Mouse (Mus musculus) ES-Bruce4 (cell line): ENCODE measurements around the gene Gm10521. TPM values are rescaled to one million over a fixed set of nuclear protein-coding genes. Genes with fewer than 3 reads are reported as not detected.

Experiments
- H3K27ac ChIP-seq: 2 replicates; pipeline ENCODE4 v1.5.1; 2012; ENCODE audit warnings: low read length, inconsistent platforms; ENCODE audit not compliant: insufficient read depth
- H3K27me3 ChIP-seq: 2 replicates; pipeline ENCODE4 v1.6.1; 2012; ENCODE audit warnings: mild to moderate bottlenecking, low read length, inconsistent platforms; ENCODE audit not compliant: control insufficient read depth, poor library complexity, insufficient read depth, severe bottlenecking
- H3K36me3 ChIP-seq: 2 replicates; pipeline ENCODE4 v1.6.1; 2012; ENCODE audit warnings: inconsistent platforms, mild to moderate bottlenecking, low read length, moderate library complexity; ENCODE audit not compliant: control insufficient read depth, poor library complexity, insufficient read depth, severe bottlenecking
- H3K4me1 ChIP-seq: one replicate; pipeline ENCODE4 v1.8.1; 2011; ENCODE audit warnings: low read length; ENCODE audit not compliant: control insufficient read depth, insufficient read depth
- H3K4me3 ChIP-seq: 2 replicates; pipeline ENCODE4 v1.5.1; 2011; ENCODE audit warnings: low read depth, mild to moderate bottlenecking, low read length
- H3K9ac ChIP-seq: 2 replicates; pipeline ENCODE4 v1.6.1; 2012; ENCODE audit warnings: low read depth, mild to moderate bottlenecking, inconsistent platforms; ENCODE audit not compliant: poor library complexity, severe bottlenecking
- H3K9me3 ChIP-seq: replicated peaks from 2 replicates; pipeline ENCODE4 v1.6.1; 2012; ENCODE audit warnings: mild to moderate bottlenecking, low read length, inconsistent platforms; ENCODE audit not compliant: control insufficient read depth, poor library complexity, insufficient read depth, severe bottlenecking
- CTCF ChIP-seq: IDR thresholded peaks from one replicate; pipeline ENCODE4 v1.8.1; 2011; ENCODE audit warnings: low read depth, low read length
- EP300 ChIP-seq: IDR thresholded peaks from 2 replicates; pipeline ENCODE4 v1.6.1; 2011; ENCODE audit warnings: low read depth, low read length; ENCODE audit not compliant: insufficient read depth
- POLR2A ChIP-seq: IDR thresholded peaks from one replicate; pipeline ENCODE4 v1.8.1; 2011; ENCODE audit warnings: low read length; ENCODE audit not compliant: insufficient read depth
- polyA plus RNA-seq: library from polyadenylated mRNA; stranded (reverse); fragments of >200 nt; gene quantifications from 2 replicates; pipeline ENCODE4 v1.2.4, GENCODE M21; 2011; ENCODE audit warnings: low read depth; ENCODE audit not compliant: missing spikeins, insufficient read depth, insufficient read length

The Gm10521 gene
- polyA plus RNA-seq, 1 experiment: not detected

GRCm38 (mm10) chr1:171919901-171920510 is 24.5 kb downstream of the Gm10521 start:
- Histone ChIP-seq H3K9ac (no peak overlapping the region), H3K27me3 (no peaks in the 10 kb centered on the region), H3K4me3 (no peak overlapping the region), H3K27ac (no peak overlapping the region), H3K36me3 (no peaks in the 10 kb centered on the region), H3K9me3 (no peaks in the 10 kb centered on the region), H3K4me1 (no peaks in the 10 kb centered on the region)
- TF ChIP-seq EP300 (no peak), CTCF (no peak), POLR2A (no peak)

- TF ChIP-seq CTCF: no peak
- no peak for TF ChIP-seq EP300
- TF ChIP-seq POLR2A: no peak
- H3K36me3 ChIP-seq: no peaks in the 10 kb centered on the region
- H3K4me3 ChIP-seq: no peak overlapping the region
- no peak overlapping the region for H3K27ac ChIP-seq
- H3K4me1 ChIP-seq: no peaks in the 10 kb centered on the region
- H3K27me3 ChIP-seq: no peaks in the 10 kb centered on the region
- no peaks in the 10 kb centered on the region for H3K9me3 ChIP-seq
- no peak overlapping the region for H3K9ac ChIP-seq
Measured at GRCm38 (mm10) chr1:171920989-171921621, 25.6 kb downstream of the Gm10521 start.

DNA sequence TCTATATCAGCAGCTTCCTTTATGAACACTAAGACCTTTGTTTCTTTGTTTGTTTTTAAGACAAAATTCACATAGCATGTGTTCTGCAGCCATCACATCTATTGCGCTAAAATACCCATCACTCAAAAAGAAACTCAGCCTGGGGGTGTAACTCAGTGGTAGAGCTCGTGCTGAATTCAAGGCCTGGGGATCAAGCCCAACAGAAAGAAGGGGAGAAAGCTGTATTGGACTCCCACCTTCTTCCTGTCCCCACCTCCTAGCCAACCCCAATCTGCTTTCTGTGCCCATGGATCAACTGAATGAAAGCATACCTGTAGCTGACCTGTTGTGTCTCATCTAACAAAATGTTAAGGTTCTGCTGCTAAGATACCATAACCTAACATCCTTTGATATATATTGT is 26.2 kb downstream of the Gm10521 start:
- Histone ChIP-seq H3K9me3 (no peaks in the 10 kb centered on the region), H3K36me3 (no peaks in the 10 kb centered on the region), H3K27ac (no peak overlapping the region), H3K4me3 (no peak overlapping the region), H3K27me3 (no peaks in the 10 kb centered on the region), H3K9ac (no peak overlapping the region), H3K4me1 (no peaks in the 10 kb centered on the region)
- TF ChIP-seq EP300: no peak
- TF ChIP-seq POLR2A: no peak
- TF ChIP-seq CTCF: no peak

DNA sequence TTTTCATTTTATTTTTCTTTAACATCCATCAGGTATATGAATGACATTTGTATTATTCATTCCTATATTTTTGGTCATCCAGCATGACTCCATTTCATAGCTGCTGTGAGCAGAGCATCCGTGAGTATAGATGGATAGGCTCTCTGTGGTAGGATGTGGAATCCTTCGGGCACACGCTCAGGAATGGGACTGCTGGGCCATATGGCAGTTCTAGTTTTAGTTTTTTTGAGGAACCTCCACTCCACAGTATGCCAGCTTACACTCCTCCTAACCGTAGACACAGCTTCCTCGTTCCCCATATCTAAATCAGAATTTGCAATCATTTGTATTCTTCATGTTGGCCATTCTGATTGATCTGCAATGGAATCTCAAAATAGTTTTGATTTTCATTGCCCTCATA is 27.4 kb downstream of the Gm10521 start:
- no peaks in the 10 kb centered on the region for H3K36me3 ChIP-seq
- no peak overlapping the region for H3K4me3 ChIP-seq
- no peak overlapping the region for H3K9ac ChIP-seq
- TF ChIP-seq CTCF (no peak), POLR2A (no peak), EP300 (no peak)
- H3K4me1 ChIP-seq: no peaks in the 10 kb centered on the region
- no peaks in the 10 kb centered on the region for H3K9me3 ChIP-seq
- H3K27ac ChIP-seq: no peak overlapping the region
- no peaks in the 10 kb centered on the region for H3K27me3 ChIP-seq

GRCm38 (mm10) chr1:171924900-171925299 is 29.4 kb downstream of the Gm10521 start:
- Histone ChIP-seq H3K36me3 (no peaks in the 10 kb centered on the region), H3K27ac (no peak overlapping the region), H3K9me3 (no peaks in the 10 kb centered on the region), H3K4me3 (no peak overlapping the region), H3K4me1 (no peaks in the 10 kb centered on the region), H3K27me3 (no peaks in the 10 kb centered on the region), H3K9ac (no peak overlapping the region)
- TF ChIP-seq EP300 (no peak), POLR2A (no peak), CTCF (no peak)

- Histone ChIP-seq H3K27ac (no peak overlapping the region), H3K4me3 (no peak overlapping the region), H3K4me1 (no peaks in the 10 kb centered on the region), H3K36me3 (no peaks in the 10 kb centered on the region), H3K27me3 (no peaks in the 10 kb centered on the region), H3K9ac (no peak overlapping the region), H3K9me3 (no peaks in the 10 kb centered on the region; the same call in 1 of the 2 replicates)
- TF ChIP-seq CTCF (no peak), EP300 (no peak), POLR2A (no peak)
Measured at GRCm38 (mm10) chr1:171933851-171934250, 38.4 kb downstream of the Gm10521 start.
